Mouse (Mus musculus) olfactory bulb, adult 2 months (tissue): ENCODE measurements around the gene Socs4. TPM values are rescaled to one million over a fixed set of nuclear protein-coding genes. Genes with fewer than 3 reads are reported as not detected.

ENCODE experiments used
- H3K27ac ChIP-seq: fragments of 200-500 bp; 2 replicates; pipeline ENCODE4 v1.5.1; 2012; ENCODE audit warnings: low read depth, low read length; ENCODE audit not compliant: insufficient read depth
- H3K4me1 ChIP-seq: fragments of 200-500 bp; 2 replicates; pipeline ENCODE4 v1.6.1; 2012; ENCODE audit warnings: low read length; ENCODE audit not compliant: control insufficient read depth, insufficient read depth
- H3K4me3 ChIP-seq: fragments of 200-500 bp; 2 replicates; pipeline ENCODE4 v1.5.1; 2012; ENCODE audit warnings: mild to moderate bottlenecking, low read depth, low read length, moderate library complexity; ENCODE audit not compliant: insufficient read depth
- CTCF ChIP-seq: fragments of 200-500 bp; IDR thresholded peaks from 2 replicates; pipeline ENCODE4 v1.5.1; 2012; ENCODE audit warnings: low read depth, mild to moderate bottlenecking, low read length, moderate library complexity; ENCODE audit not compliant: insufficient read depth
- POLR2A ChIP-seq: fragments of 200-500 bp; IDR thresholded peaks from 2 replicates; pipeline ENCODE4 v1.6.1; 2012; ENCODE audit warnings: mild to moderate bottlenecking, low read depth, low read length, moderate library complexity; ENCODE audit not compliant: insufficient read depth
- WGBS: fragments of 180-500 bp; shearing (Covaris S2); methylation state at CpG from one replicate; pipeline ENCODE4 v1.1.7; 2018; 5-methylcytosine and 5-hydroxymethylcytosine counted together
- polyA plus RNA-seq: library from polyadenylated mRNA; stranded (reverse); fragments of >200 nt; gene quantifications from 2 replicates; pipeline ENCODE4 v1.2.4, GENCODE M21; 2012; ENCODE audit warnings: low replicate concordance; ENCODE audit not compliant: missing spikeins, insufficient read depth, insufficient read length

The Socs4 gene
- polyA plus RNA-seq, 1 experiment = not detected

DNA sequence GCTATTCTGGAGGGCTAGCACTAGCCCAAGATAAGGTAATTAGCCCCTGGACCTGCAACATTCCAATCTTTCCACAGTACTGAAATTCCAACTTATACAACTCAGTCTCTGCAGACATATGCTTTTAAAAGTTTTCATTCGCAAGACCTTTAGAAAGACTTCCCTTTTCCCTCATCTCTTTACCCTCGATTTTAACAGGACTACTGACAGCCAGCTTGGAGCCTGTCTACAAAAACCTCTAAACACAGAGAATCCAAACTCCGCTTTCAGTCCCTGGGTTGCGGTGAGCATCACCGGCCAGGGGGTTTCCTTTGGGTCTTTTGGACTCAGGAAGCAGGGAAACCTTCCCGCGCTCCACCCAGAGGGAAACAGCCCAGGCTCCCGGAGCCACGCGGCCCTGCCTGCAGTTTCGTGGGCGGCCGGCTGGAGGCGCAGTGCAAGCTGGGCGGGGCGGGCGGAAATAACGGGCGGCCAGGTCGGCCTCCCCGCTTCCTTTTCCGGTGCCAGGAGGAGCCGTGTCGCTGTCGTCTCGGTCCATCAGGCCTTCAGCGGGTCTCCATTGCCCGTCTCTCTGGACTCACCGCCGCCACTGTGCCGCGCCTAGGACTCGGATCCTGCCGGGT is 21.2 kb downstream of the Socs4 start, which contains the start of gene Mapk1ip1l:
Gene Mapk1ip1l (plus strand): TSS at position 482 of the 623 bp plus-strand sequence.
- 1% methylated on average over 34 of the region's 34 CpGs for WGBS
- H3K27ac ChIP-seq = peak within 1 kb of the TSS; percentile 82
- peaks cover 2% of the 10 kb centered on the region; the same call in 1 of the 2 replicates for H3K4me1 ChIP-seq
- H3K4me3 ChIP-seq = peak within 1 kb of the TSS; percentile 100
- TF ChIP-seq CTCF = peak; percentile 94
- TF ChIP-seq POLR2A = peak; percentile 56

DNA sequence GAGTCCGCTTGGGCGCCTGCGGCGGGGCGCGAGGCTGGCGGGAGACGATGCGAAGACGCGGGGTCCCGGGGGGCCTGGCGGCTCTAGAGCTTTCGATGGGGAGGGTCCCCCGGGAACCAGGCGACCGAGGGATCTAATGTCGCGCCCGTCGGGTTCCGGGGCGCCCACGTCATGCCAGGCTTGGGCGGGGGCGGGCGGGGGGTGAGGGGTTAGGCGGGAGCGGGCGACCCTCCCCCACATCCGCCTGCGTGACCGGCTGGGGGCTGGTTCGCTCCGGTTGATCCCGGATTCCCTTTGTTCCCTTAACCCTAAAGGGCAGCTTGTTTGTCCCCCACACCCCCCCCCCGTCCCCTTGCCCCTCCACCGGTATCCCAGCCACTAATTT is 21.7 kb downstream of the Socs4 start:
- peak overlapping the region; percentile 82 for H3K27ac ChIP-seq
- WGBS = 0% methylated on average over 37 of the region's 38 CpGs
- peaks cover 2% of the 10 kb centered on the region; the same call in 1 of the 2 replicates for H3K4me1 ChIP-seq
- H3K4me3 ChIP-seq = peak overlapping the region; percentile 100
- TF ChIP-seq POLR2A (no peak), CTCF (no peak)

DNA sequence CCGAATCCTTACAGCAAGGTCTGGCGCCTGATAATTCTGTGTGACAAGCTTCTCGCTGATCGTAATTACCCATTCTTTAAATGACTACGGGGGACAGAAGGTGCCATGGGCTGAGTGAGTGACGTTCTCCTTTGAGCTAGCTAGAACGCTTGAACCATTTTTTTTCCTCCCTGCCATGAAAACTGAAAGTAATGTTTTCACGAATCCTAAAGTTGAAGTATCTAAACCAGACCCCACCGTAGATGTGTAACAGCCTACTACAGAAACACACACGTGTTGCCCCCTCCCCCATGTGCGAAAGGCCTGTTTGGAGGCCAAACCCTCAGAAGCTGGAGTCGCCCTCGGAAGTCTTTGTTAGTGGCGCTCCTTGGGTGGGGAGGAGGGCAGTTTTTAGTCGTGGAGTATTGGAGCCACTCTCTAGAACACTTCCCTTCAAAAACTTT is 22.1 kb downstream of the Socs4 start:
- Histone ChIP-seq H3K4me3 (peak overlapping the region; percentile 100), H3K4me1 (peaks cover 2% of the 10 kb centered on the region; the same call in 1 of the 2 replicates), H3K27ac (no peak overlapping the region)
- TF ChIP-seq CTCF (no peak), POLR2A (no peak)
- under 1% methylated on average over 15 of the region's 15 CpGs for WGBS

DNA sequence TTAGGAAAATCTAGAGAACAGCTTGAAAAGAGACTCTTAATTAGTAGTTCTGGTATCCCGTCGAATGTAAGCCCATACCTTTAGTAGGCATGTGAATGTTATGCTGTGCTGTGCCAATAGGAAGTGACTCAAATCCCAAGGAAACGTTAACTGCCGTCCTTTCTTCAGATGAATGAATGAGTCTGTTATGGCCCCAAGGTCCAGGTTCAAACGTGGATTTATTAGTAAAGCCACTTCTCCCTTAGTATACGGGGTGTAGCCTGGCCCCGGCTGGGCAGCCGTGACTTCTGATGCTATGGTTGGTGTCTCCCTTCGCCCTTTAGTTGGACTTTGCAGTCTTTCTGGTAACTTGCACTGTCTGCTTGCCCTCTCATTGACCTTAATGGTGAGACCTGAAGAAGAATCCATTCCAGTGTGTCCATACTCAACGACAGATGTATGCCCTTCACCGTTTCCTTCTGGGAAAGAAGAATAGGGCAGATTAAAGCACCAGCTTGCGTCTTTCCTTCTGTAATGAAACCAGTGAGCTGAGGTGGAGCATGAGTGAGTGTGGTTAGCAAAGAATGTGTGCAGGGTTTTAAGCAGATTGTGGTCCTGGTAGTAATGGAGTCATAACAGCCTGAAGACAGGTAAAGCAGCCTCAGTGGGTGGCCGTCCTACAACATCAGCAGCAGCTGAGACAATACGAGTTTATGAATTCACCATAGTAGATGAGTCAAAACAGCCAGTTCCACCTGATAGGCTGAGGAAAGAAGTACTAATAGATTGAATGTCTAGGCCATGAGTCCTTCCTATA is 26.4 kb downstream of the Socs4 start:
- TF ChIP-seq CTCF (no peak), POLR2A (no peak)
- WGBS = 69% methylated on average over 14 of the region's 14 CpGs

DNA sequence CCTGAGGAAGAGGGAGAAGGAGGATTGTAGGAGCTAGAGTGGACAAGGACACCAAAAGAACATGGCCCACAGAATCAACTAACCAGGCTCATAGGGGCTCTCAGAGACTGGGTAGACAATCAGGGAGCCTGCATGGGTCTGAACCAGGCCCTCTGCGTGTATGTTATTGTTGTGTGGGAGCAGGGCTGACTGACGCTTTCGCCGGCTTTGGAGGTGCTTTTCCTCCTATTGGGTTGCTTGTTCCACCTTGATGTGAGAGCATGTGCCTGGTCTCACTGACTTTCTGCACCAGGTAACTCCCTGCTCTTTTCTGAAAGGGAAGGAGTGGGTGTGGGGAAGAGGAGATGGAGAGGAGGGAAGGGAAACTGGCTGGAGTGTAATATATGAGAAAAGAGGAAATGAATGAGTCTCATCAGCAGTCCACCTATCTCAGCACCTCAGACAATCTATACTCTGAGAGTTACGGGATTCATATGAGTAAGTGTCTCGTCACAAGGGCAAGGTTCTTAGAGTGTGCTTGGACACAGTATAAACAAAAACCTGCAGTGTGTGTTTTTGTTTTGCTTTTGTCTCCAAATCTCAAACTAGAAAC is 28.2 kb downstream of the Socs4 start:
- no peak overlapping the region for H3K4me3 ChIP-seq
- H3K27ac ChIP-seq = no peak overlapping the region
- no peak for TF ChIP-seq POLR2A
- TF ChIP-seq CTCF = no peak
- H3K4me1 ChIP-seq = peaks cover 2% of the 10 kb centered on the region; the same call in 1 of the 2 replicates
- 89% methylated on average over 6 of the region's 6 CpGs for WGBS

More for the DNA sequence above, 26.4 kb downstream of the Socs4 start:
- H3K4me3 ChIP-seq = no peak overlapping the region
- H3K27ac ChIP-seq = no peak overlapping the region
- peaks cover 5% of the 10 kb centered on the region; the same call in 1 of the 2 replicates for H3K4me1 ChIP-seq

DNA sequence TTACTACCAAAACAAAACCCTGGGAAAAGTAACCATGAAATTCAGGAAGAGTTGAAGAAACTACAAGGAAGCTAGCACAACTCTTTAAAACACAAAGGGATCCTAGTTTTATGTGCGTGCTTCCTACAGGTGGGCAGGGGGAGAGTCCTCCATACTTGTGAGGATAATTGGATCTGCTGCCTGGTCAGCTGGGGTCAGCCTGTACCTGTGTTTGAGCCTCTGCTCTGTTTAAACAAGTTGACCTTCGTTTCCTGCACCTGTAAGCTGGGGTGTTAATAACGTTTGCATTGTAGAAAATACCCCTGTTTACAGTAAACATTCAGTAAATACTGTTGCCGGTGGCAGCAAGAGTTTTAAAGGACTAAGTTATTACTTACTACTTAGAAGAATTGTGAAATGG is 29.2 kb downstream of the Socs4 start:
- Histone ChIP-seq H3K4me1 (peaks cover 2% of the 10 kb centered on the region; the same call in 1 of the 2 replicates), H3K4me3 (no peak overlapping the region), H3K27ac (no peak overlapping the region)
- 86% methylated on average over 4 of the region's 4 CpGs for WGBS
- no peak for TF ChIP-seq CTCF
- TF ChIP-seq POLR2A = no peak

DNA sequence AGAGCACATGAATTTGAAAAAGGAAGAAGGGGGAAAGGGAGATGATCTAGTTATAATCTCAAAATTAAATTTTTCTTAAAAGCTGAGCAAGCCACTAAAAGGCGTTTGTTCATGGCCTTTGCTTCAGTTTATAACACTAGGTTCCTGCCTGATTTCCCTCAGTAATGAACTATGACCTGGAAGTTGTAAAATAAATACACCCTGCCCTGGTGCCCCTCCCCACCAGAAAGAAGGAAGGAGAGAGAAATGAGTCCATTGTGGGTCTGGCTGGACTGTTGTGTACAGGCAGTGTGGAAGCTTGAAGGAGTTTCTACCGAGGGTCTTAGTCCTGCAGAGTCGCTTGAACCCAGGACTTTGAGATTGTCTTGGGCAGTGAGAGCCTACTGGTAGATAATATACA is 30.9 kb downstream of the Socs4 start:
- no peak overlapping the region for H3K4me3 ChIP-seq
- TF ChIP-seq CTCF (no peak), POLR2A (no peak)
- H3K4me1 ChIP-seq = peaks cover 2% of the 10 kb centered on the region; the same call in 1 of the 2 replicates
- H3K27ac ChIP-seq = no peak overlapping the region
- 88% methylated on average over 3 of the region's 3 CpGs for WGBS

DNA sequence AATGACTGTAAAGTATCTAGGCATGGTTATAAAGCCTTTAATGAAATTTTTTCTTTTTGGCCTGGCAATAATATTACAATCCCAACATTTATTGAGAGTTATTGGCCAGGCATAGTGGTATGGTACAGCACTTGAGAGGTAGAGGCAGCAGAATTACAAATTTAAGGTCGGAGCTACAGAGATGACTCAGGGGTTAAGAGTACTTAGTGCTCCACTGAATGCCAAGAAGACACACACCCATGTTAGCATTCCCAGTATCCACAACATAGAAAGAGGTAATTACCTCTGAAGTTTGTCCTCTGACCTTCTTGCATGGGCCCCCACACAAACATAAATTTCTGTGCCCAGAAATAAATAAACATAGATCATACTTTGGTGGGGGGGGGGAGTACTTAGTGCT is 32.3 kb downstream of the Socs4 start:
- peaks cover 2% of the 10 kb centered on the region; the same call in 1 of the 2 replicates for H3K4me1 ChIP-seq
- H3K4me3 ChIP-seq = no peak overlapping the region
- no peak overlapping the region for H3K27ac ChIP-seq
- TF ChIP-seq CTCF = no peak
- TF ChIP-seq POLR2A = no peak
- WGBS = 83% methylated on average over 1 of the region's 1 CpGs
